Mouse (Mus musculus) embryo, embryonic 11.5 days (tissue): ENCODE measurements around the gene Accsl.

Experiments
- DNase-seq: peaks from one replicate; pipeline ENCODE4 v3.0.0-alpha.2; 2012; ENCODE audit warnings: low read depth, low spot score

The Accsl gene

DNA sequence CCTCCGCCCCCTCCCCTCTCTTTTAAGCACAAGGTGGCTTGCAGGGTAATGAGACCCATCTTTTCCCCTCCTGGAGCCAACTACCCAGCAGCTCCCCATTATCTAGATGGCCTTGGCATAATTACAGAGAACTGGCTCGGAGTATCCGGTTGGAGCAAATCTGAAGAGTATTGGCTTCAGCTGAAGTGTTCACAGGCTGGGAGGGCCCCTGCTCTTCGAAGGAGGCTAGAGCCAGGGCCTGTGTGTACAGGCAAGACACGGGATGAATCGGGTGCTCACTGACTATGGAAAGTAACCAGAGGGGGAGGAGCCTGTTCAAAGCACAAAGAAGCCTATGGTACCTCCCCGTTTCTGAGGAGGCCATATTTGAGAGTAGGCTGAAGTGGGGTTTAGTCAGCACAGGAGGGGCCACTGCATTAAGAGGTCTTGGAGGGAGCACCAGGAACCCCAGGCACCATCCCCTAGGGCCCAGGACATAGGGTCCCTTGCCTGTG, at the start of gene Accsl:
Gene Accsl, minus strand, starts transcription at position 51 of the 494 bp plus-strand sequence.
- DNase-seq, result no peak

DNA sequence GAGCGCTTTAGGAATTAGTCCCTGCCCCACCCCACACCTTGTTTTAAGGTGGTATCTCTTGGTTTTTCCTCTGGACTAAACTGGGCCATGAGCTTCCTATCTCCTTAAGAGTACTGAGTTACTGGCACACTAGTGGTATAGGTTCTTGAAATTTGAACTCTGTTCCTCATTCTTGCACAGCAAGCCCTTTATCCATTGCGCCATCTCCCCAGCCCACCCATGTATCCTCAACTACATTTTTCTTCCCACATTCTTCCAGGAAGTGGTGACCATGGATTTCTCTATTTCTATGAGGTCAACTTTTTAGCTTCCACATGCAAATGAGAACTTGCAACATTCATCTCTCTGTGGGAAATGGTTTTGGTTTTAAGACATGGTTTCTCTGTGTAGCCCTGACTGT, 44.6 kb upstream of the Accsl start:
- DNase-seq, result no peak

DNA sequence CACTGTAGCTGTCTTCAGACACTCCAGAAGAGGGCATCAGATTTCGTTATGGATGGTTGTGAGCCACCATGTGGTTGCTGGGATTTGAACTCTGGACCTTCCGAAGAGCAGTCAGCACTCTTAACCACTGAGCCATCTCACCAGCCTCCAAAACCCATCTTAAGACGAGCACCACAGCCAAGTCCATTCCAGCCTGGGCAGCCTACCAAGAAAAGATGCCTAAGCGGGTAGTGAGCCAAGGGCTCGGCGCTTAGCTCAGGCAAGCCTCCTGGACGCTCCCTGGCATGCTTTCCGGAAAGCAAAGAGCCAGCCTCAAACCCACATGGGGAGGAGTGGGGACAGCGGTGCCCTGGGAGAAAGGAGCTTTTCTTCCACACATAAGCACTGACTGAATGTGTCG, 43.0 kb upstream of the Accsl start:
- no peak for DNase-seq

DNA sequence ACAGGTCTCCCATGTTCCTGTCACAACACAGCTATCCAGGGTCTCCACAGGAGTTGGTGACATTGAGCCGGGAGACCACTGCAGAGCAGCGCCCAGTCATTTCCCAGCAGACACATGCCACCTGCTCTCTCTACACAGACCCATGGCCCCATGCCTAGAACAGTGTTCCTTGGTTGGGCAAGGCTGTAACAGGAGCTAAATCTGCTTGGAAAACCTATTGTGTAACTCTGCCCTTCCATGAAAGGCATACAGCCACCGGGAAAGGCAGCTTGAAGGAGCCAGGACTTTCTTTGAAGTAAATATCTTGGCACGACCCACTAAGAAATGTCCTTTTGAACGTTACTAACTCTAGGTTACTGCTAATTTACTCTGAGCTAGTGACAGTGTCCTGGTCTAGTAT, 40.8 kb upstream of the Accsl start:
- DNase-seq, result no peak

DNA sequence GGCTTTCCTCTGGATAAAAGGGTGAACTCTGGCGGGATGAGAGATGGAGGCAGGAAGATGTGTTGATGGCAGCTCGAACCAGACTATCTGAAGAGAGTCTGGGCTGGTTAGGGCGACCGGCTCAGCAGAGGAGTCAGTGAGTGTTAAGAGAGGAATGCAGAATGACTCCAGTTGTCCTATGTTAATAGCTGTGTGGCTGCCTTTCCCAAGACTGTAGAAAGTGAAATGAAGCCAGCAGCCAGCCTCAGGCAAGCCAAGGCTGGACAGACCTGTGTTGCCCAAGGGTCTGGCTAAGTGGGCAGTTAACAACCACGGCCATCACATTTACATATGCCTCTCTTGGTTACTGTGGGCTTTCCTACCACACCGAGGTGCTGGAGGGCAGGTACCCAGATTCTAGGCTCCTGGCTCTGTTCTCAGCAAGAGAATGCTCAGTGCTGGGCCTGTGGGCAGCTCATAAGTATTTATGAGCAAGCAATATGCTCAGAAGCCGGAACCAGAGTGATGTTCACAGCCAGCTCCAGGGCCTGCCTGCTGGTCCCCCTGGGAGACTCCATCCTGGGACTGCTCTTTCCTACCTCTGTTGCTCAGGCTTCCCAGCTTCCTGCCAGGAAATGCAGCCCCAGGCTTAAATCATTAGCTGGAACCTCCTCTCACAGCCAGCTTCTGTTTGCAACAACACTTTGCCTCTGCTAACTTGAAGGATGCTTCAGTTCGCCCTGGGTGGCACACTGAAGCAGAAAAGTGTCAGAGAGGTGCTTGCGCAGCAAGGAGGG, 38.8 kb upstream of the Accsl start:
- no peak for DNase-seq

DNA sequence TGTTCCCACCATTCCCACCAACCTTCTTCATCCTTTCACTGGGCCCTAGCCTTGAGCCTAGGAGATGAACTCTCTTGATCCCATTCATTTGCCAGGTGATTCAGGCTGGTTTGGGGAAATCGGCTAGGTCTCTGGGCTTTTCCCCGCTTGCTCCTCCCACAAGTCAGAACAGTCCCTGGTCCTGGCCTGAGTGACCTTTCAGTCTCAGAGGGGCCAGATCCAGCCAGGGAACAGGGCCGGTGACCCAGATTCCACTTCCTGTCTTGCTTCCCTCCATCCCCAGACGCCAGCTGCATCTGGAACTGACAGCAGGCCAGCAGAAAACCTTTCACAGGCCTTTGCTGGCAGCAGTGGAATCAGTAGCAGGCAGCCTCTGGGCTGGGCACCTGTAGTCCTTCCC, 37.4 kb upstream of the Accsl start:
- no peak for DNase-seq

DNA sequence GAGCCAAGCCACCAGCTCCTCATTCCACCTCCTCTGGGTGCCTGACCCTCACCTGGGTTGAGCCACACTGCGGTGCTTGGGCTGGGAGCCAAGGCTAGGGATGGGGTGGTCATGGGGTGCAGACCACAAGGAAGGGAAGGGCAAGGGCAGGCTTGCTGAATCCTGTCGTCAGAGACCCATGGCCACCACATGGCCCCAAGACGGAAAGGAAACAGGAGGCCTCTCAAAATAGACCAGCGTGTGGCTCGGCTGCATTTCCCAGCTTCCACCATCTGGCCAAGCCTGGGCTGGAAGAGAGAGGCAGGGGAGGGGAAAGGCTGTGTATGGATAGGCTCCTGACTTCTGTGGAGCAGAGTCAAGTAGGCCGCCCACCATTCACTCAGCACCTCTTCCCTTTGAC, 34.5 kb upstream of the Accsl start:
- DNase-seq, result no peak

DNA sequence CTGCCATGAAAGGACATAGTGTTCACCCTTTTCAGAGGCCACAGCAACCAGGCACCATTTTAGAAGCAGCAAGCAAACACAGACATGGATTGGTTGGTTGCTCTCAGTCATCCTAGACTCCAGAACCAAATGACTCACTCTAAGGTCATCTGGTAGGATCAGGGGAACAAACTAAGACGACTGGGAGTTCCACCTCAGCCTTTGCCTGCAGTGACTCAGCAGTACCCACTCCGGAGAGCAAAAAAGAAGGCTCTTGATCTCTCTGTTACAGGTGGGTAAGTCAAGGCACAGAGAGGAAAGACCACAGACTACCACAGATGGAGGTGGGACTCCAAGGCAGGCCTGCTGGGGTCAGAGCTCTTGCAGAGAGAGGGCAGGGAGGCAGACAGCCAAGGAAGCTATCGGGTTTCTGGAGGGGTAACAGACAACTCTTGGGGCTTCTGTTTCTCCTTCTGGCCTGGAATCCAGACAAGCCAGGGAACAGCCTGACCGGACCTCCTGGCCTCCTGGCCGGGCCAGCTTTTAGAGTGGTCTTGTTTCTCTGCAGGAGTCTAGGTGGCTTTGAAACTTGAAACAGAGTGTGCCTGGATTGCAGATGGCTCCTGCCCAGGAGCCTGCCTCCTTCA, 33.8 kb upstream of the Accsl start:
- DNase-seq, result no peak

DNA sequence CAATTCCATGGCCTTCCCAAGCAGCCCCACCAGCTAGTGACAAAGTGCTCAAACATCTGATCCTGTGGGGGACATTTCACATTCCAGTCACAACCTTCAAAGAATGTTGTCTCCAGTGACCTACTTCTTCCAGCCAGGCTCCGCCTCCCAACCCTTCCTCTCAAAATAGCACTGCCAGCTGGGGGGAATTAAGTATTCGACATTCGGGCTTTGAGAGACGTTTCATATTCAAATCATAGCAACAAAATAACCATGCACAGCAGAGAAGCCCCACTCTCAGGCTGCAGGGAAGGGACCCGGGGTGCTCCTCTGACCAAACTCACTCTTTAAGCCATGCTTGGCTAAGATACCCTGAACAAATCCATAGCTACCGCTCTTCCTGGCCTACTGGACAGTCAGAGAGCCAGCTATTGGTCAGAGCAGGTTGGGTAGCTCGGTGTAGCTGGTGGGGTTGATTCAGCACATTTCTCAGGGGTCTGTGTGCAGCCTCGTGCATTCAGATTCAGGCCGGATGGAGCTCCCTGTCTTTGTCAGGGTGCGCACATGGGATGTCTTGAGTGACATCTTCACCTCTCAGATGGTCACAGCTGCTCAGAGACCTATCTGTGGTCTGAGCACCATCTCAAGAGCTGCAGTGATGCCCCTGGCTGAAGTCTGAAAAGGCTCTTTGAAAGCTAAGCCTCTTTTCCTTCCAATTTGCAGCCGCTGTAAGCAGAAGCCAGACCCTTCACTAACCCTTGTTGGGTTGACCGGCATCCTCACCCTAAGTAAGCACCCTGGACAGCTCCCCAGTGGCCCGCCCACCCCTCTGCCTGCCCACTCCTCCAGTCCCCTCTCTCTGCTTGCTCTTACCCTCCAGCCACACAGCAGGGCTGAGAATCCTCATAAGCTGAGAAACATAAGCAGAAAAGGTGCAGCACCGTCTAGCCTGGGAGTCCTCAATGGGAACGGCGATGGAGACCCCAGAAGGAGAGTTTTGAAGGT, 30.7 kb upstream of the Accsl start:
- DNase-seq, result peak; percentile 48

DNA sequence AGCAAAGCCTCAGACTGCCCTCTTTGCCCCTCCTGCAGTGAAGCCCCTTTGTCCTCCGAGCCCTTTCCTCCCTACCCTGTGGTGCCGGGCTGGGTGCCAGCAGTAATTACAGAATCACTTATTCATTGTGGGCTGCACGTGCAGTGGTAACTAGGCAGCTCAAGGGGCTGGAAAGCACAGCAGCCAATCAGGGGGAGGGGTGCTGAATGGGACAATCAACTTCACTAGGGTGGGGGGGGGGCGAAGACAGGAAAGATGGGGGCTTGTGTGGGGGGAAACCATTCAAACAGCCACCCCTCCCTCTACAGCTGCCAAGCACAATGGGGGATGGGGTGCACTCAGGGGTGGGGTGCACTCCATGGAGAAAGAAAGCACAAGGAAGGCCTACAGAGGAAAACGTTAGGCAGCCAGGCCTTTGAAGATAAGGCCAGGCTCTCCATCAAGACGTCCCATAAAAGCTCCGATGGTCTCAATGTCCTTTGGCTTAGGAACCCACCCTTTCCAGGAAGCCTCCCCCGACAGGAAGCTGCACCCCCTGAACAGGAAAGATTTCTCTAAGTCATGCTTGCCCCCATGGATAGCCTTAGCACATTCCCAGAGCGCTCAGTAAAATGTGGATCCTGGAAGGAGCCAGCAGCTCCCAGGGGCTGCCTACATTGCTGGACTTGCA, 22.8 kb upstream of the Accsl start:
- peak; percentile 43 for DNase-seq

DNA sequence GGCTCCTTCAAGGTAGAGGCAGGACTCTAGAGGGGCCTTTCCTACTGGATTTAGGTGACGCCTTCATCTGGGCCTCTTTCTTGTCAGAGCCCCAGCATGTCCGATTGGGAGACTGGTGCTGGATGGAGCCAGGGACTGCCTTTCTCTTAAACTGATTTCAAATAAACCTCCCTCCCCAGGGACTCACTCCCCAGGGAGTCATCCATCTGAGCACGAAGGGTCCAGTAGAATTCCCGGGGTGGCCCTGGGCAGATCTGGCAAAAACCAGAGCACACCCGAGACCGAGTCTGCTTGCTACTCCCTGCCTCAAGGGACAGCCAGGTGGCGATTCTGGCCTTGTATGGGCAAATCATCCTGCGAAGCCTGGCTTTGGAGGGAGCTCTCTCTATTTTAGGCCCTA, 21.2 kb upstream of the Accsl start:
- no peak for DNase-seq

DNA sequence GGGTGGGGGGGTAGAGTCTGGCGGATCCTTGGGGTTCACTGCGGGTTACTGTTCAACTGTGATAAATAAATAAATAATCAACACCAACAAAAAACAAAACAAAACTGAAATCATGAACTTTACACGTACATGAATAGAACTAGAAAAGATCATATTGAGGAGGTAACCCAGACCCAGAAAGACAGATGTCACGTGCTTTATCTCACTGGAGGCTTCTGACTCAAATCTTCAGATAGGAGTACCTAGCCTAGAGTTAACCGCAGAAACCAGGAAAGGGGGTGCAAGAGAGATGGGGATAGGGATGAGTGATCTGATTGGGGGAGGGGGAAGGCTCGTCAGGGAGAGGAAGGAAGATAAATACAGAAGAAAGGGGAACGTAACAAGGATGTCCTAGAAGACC, 20.1 kb upstream of the Accsl start:
- DNase-seq, result no peak

DNA sequence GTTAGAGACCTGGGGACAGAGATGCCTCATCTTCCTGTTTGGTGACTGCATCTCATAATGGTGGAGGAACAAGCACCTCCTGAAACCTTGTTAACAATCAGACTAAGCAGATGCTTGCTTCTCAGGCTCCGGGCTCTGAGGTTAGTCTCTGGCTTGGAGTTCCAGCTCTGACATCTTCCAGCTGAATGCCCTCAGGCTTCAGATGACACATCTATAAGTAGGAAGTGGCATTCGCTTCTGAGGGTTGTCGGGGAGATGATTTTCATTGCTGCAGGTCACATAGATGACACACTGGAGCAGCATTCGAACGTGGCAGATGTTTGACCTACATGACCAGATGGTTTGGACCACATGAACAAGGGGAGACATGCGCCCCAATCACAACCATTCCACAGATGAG, 19.4 kb upstream of the Accsl start:
- DNase-seq, result no peak

DNA sequence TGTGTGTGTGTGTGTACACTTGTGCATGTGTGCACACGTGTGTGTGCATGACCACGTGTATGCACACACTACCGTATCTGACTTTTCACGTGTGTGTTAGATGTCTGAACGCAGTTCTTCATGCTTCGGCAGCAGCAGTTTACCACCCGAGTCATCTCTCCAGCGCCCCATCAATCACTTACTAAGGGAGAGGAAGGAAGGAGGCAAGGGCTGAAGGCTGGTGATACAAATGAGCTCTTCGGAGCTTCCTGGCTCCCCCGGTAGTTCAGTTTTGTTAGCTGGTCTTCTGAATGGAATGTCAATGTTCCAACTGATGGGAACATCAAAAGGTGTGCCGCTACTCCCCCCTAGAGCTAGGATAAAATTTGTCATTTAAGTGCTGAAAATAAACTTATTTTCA, 18.3 kb upstream of the Accsl start:
- DNase-seq, result no peak

DNA sequence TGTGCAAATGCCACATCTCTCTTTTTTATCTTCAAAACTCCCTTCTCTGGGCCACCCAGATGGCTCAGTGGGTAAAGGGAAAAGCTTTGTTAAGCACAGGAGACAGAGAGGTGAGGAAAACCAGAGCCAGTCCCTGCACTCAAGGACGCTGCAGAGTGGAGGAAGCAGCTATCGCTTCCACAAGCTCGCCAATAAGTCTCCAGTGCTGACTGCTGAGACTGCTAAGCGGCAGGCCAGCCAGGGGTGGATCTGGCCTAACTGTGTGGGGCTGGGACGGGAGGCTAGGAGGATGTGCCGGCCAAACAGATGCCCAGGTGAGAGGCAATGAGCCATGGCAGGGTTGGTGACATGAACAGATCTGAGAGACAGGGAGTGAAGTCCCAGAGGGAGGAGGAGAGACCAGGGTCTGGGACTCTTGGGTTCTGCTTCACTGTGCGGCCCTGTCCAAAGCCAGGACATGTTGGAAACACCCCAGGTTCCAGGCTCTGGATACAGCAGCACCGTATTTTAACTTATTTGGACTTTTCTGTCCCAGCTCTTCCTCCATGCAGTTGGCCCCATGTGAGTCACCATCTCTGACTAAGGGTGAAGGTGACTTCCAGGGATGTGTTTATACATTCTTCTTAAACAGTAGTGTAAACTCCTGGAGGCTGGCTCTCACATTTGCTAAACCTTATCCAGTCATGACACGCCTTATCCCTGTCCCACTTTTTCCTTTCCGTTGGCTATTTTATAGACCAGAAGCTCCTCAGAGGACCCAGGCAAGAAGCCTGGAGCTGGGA, 17.2 kb upstream of the Accsl start:
- DNase-seq, result no peak

DNA sequence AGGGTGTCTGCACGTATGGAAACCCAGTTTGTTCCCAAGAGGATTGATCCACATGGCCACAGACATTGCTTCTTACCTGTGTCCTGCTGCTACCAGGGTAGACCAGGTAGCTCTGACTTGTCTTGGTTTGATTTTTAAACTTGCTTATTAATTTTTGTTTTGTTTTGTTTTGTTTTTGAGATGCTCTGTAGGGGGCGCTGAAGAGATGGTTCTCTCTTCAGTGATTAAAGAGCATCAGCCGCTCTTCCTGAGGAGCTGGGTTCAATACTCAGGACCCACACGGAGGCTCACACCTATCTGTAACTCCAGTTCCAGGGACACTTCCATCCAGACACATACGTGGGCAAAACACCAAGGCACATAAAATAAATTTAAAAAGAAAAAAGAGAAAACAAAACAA, 14.1 kb upstream of the Accsl start:
- no peak for DNase-seq

DNA sequence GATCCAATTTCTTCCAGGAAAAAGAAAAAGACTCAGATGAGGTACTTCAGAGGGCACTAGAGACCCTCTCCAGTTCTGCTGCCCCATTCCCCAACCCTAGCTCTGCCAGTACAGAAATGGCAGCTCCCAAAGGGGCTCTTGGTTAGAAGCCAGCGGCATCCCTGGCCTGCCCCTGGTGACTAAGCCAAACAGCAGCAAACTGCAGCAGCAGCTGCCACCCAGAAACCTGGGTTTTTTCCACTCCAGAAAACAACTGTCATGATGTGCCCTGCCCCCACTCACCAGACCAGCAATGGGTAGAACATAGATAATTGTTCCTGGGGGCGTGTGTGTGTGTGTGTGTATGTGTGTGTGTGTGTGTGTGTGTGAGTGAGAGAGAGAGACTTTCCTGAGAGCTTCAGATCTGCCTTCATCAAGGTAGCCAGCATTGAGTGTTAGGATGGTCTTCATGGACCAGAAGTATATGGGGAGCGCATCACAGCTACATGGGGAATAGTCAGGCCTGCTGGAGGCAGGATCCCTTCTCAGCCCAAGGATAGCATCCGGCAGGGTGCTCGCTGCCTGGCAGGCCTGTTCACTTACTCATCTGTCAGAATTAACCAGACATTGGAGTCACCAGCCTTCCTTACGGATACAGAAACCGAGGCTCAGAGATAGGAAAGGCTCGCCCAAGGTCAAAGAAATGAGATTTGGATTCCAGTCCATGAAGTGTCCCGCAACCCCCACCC, 12.8 kb upstream of the Accsl start:
- DNase-seq, result no peak

DNA sequence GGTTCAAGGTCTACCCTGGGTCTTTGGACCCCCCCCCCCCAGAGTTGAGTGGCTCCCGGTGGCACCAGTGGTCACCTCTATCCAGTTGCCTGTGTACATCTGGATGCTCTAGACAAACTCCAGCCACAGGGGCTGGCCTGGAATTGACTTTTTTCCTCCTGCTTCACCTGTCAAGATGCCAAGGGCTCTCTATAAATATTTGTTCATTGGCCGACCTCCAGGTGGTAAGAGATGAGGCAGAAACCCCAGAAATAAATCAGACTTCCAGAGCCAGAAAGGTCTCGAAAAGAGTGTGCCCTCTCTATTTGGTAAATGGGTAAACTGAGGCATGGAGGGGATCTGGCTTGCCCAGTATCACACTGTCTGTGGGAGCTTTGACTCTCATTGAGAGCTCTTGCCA, 12.0 kb upstream of the Accsl start:
- no peak for DNase-seq

DNA sequence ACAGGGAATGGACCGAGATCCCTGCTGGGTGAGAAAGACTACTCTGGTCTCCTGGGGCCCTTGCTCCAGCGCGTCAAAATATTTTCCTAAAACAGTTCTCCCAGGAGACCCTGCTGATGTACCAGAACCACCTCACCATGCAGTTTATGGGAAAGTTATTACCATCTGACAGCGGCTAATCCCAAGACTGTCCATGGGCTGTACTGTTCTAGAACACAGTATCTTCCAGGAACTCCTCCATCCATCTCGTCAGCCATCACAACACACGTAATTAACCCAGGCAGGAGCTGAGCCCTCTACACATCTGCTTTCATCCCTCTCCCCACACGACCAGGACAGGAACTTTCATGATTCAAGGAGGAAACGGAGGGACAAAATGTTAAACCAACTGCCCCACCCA, 11.5 kb upstream of the Accsl start:
- DNase-seq, result no peak

DNA sequence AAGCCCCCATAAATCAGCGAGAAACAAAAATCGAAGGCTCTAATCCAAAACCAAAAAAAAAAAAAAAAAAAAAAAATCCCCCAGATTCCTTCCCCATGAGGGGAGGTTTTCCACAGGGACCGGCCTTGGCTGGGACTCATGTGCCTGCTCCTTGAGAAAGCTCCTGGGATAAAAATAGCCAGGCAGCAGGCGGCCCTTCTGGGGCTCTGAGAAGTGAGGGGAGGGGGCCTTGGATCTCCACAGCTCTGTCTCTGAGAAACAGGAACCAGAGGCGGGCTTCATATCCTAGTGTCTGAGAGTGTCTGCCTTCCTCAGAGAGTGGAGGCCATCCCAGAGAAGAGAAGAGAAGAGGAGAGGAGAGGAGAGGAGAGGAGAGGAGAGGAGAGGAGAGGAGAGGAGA, 8.0 kb upstream of the Accsl start:
- DNase-seq, result no peak
